Mouse (Mus musculus) spleen, postnatal 4 days (tissue): ENCODE measurements around the gene Pcgf2.
A peak's percentile ranks its signal among the peaks of the same experiment; 100 is the strongest.
"Not testable (repeated sequence)": the region's sequence is repeated elsewhere in the genome, so short reads cannot be mapped to it uniquely, and the experiment has no call there.

Source experiments
- DNase-seq, 2 experiments: peaks; one replicate each; pipeline ENCODE4 v3.0.0; 2022; ENCODE audit warnings: low spot score in 2 of 2

The Pcgf2 gene

GRCm38 (mm10) chr11:97668160-97668559 lies 32.1 kb downstream of the Pcgf2 start:
- no peak for DNase-seq

GRCm38 (mm10) chr11:97666794-97667193 lies 33.5 kb downstream of the Pcgf2 start:
- DNase-seq = no peak

GRCm38 (mm10) chr11:97666221-97666620 lies 34.1 kb downstream of the Pcgf2 start:
- DNase-seq = no peak

GRCm38 (mm10) chr11:97665431-97665830 lies 34.9 kb downstream of the Pcgf2 start:
- DNase-seq = no peak

GRCm38 (mm10) chr11:97664771-97665240 lies 35.5 kb downstream of the Pcgf2 start:
- DNase-seq = no peak

- DNase-seq = no peak
These were observed 36.0 kb downstream of the Pcgf2 start for GRCm38 (mm10) chr11:97664339-97664665.

GRCm38 (mm10) chr11:97663528-97664338 lies 36.6 kb downstream of the Pcgf2 start:
- peak in 1 of 2 experiments; percentile 65 for DNase-seq

GRCm38 (mm10) chr11:97662893-97663527 lies 37.3 kb downstream of the Pcgf2 start, which contains the start of gene Mllt6:
Gene Mllt6, plus strand, starts transcription at chr11:97663414.
- peak; percentile 58 to 77 for DNase-seq

- peak in 1 of 2 experiments; percentile 65 for DNase-seq
These were observed 37.9 kb downstream of the Pcgf2 start for GRCm38 (mm10) chr11:97662207-97662892.

- DNase-seq = peak in 1 of 2 experiments; percentile 73
These were observed 38.6 kb downstream of the Pcgf2 start for GRCm38 (mm10) chr11:97661648-97662133.

- peak in 1 of 2 experiments; percentile 58 for DNase-seq
These were observed 39.3 kb downstream of the Pcgf2 start for GRCm38 (mm10) chr11:97660734-97661647.

- peak; percentile 65 to 81 for DNase-seq
These were observed 40.1 kb downstream of the Pcgf2 start for GRCm38 (mm10) chr11:97659990-97660714.

- peak; percentile 51 to 72 for DNase-seq
These were observed 40.9 kb downstream of the Pcgf2 start for GRCm38 (mm10) chr11:97659267-97659989.

GRCm38 (mm10) chr11:97658751-97659266 lies 41.5 kb downstream of the Pcgf2 start:
- DNase-seq = peak in 1 of 2 experiments; percentile 59

GRCm38 (mm10) chr11:97657967-97658366 lies 42.3 kb downstream of the Pcgf2 start:
- not testable (repeated sequence) for DNase-seq

- no peak for DNase-seq
These were observed 42.9 kb downstream of the Pcgf2 start for GRCm38 (mm10) chr11:97657184-97657945.

GRCm38 (mm10) chr11:97656269-97656971 lies 43.9 kb downstream of the Pcgf2 start:
- no peak for DNase-seq

GRCm38 (mm10) chr11:97654210-97654609 lies 46.1 kb downstream of the Pcgf2 start:
- DNase-seq = no peak
